Mouse (Mus musculus): ENCODE measurements around the gene Map4k5.

DNA sequence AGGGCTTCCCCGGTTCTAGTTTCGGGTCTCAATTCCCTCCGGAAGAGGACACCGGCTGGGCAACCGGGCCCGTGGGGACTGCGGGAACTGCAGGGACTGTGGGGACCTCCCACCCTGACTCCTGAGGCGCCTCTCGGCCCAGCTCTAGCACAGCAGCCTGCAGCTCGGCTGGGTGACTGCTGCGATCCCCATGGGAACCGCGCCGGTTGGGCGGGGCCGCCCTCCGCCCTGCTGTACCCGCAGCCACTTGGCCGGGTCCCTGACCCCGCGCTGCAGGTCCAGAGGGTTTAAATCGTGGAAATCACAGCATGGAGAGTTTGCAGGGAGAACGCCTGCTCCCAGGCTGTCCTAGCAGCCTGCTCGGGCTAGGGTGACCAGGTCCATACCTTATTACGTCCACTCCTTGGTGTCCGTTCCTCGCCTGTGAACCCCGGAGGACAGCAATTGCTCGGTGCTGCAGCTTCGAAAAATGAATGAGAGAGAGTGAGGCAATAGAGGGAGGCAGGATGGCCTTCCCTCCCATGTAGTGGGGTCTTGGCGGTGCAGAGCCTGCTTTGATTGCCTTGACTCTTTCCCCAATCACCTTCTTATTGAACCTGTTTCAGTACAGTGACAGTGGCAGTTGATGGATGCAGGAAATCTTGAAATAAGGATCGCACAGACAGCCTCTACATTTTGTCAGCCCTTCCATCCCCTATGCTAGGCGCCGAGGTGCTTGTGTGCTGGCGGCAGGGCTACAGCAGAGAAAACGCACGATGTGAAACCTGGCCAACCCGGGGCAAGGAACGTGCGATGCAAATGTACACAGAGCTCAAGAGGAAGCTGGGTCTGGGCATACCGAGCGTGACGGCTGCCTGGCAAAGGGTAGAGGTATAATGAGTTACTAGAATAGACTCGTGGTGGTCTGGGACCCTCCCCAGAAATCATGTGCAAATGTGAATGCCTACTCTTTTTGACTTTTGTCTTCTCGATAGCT is 102.2 kb downstream of the Map4k5 start, which contains the start of gene Cdkl1:
- TF ChIP-seq CTCF (IDR thresholded peaks at IDR 0.05; ENCODE audit: low read depth, low read length), result no peak
- TF ChIP-seq POLR2A (IDR thresholded peaks at IDR 0.05; ENCODE audit: insufficient read depth, low read length), result no peak

All from ES-Bruce4 (cell line).